Mouse (Mus musculus): ENCODE data around the gene Tmem140.

- no peak for TF ChIP-seq POLR2A (IDR thresholded peaks at IDR 0.05; ENCODE audit: borderline replicate concordance, insufficient read depth, low read length)
- TF ChIP-seq CTCF (IDR thresholded peaks at IDR 0.05; ENCODE audit: borderline replicate concordance, insufficient read depth, low read depth, low read length): no peak
Measured at GRCm38 (mm10) chr6:34902578-34902977, 39.6 kb downstream of the Tmem140 start.
